Mouse (Mus musculus): ENCODE measurements at regions not wholly inside any gene's neighbourhood (a gene's known extent, or its start where the extent isn't known, plus 50 kb on each side); places are given as distances from the start of the nearest gene placed in this dataset.

- Histone ChIP-seq H3K27ac (no peak overlapping the region), H3K4me1 (no peaks in the 10 kb centered on the region), H3K27me3 (no peaks in the 10 kb centered on the region), H3K36me3 (no peaks in the 10 kb centered on the region), H3K9me3 (no peaks in the 10 kb centered on the region), H3K9ac (no peak overlapping the region), H3K4me2 (replicated peaks) (no peak overlapping the region), H3K4me3 (no peak overlapping the region)
- WGBS: 77% methylated on average over 9 of the region's 9 CpGs
- ATAC-seq (ENCODE audit: low FRiP score, low read depth): peak; percentile 15; the same call in 1 of the 2 replicates
Measured at GRCm38 (mm10) chr10:122185152-122185745, 88.1 kb upstream of the Rxylt1 start.

GRCm38 (mm10) chr10:122183025-122183424, 85.9 kb upstream of the Rxylt1 start:
- H3K4me3 ChIP-seq: no peak overlapping the region
- no peak overlapping the region for H3K27ac ChIP-seq
- 28% methylated on average over 4 of the region's 4 CpGs for WGBS
- H3K9ac ChIP-seq: no peak overlapping the region
- H3K36me3 ChIP-seq: no peaks in the 10 kb centered on the region
- no peak for ATAC-seq (ENCODE audit: low FRiP score, low read depth)
- H3K9me3 ChIP-seq: no peaks in the 10 kb centered on the region
- no peaks in the 10 kb centered on the region for H3K4me1 ChIP-seq
- no peak overlapping the region for H3K4me2 ChIP-seq (replicated peaks)
- H3K27me3 ChIP-seq: no peaks in the 10 kb centered on the region

- Histone ChIP-seq H3K27me3 (no peaks in the 10 kb centered on the region), H3K4me2 (replicated peaks) (no peak overlapping the region), H3K4me3 (no peak overlapping the region), H3K36me3 (no peaks in the 10 kb centered on the region), H3K9me3 (no peaks in the 10 kb centered on the region), H3K4me1 (no peaks in the 10 kb centered on the region), H3K9ac (no peak overlapping the region), H3K27ac (no peak overlapping the region)
- ATAC-seq (ENCODE audit: low FRiP score, low read depth): no peak
- WGBS: 89% methylated on average over 12 of the region's 12 CpGs
Measured at GRCm38 (mm10) chr10:122149038-122149437, 51.9 kb upstream of the Rxylt1 start.

- WGBS: 86% methylated on average over 4 of the region's 4 CpGs
- ATAC-seq (ENCODE audit: low FRiP score, low read depth): no peak
- no peaks in the 10 kb centered on the region for H3K9me3 ChIP-seq
Measured at GRCm38 (mm10) chr10:122148609-122149008, 51.4 kb upstream of the Rxylt1 start.

More at GRCm38 (mm10) chr10:122148609-122149008, 51.4 kb upstream of the Rxylt1 start:
- H3K4me2 ChIP-seq (replicated peaks): no peak overlapping the region
- H3K36me3 ChIP-seq: no peaks in the 10 kb centered on the region
- H3K9ac ChIP-seq: no peak overlapping the region
- no peaks in the 10 kb centered on the region for H3K4me1 ChIP-seq
- no peak overlapping the region for H3K27ac ChIP-seq
- no peaks in the 10 kb centered on the region for H3K27me3 ChIP-seq
- H3K4me3 ChIP-seq: no peak overlapping the region

Data from limb, embryonic 13.5 days (tissue).